Mouse (Mus musculus): Measurements from ENCODE around the gene Usp21.

Gene Usp21

GRCm38 (mm10) chr1:171265971-171266744 lies 21.6 kb downstream of the Usp21 start:
- DNase-seq (ENCODE audit: low spot score) = no peak

GRCm38 (mm10) chr1:171263666-171264461 lies 23.9 kb downstream of the Usp21 start:
- DNase-seq (ENCODE audit: low spot score) = no peak

GRCm38 (mm10) chr1:171263185-171263611 lies 24.6 kb downstream of the Usp21 start:
- no peak for DNase-seq (ENCODE audit: low spot score)

- DNase-seq (ENCODE audit: low spot score) = peak; percentile 58
Observed at GRCm38 (mm10) chr1:171262594-171263130, 25.1 kb downstream of the Usp21 start.

GRCm38 (mm10) chr1:171260316-171260715 lies 27.5 kb downstream of the Usp21 start:
- DNase-seq (ENCODE audit: low spot score) = no peak

GRCm38 (mm10) chr1:171258921-171259320 lies 28.9 kb downstream of the Usp21 start:
- no peak for DNase-seq (ENCODE audit: low spot score)

GRCm38 (mm10) chr1:171257781-171258180 lies 30.0 kb downstream of the Usp21 start:
- DNase-seq (ENCODE audit: low spot score) = no peak

- DNase-seq (ENCODE audit: low spot score) = peak; percentile 61
Observed at GRCm38 (mm10) chr1:171256937-171257548, 30.7 kb downstream of the Usp21 start.

GRCm38 (mm10) chr1:171256095-171256818 lies 31.5 kb downstream of the Usp21 start:
- DNase-seq (ENCODE audit: low spot score) = no peak

- DNase-seq (ENCODE audit: low spot score) = no peak
Observed at GRCm38 (mm10) chr1:171252415-171252814, 35.4 kb downstream of the Usp21 start.

GRCm38 (mm10) chr1:171251594-171252324 lies 36.0 kb downstream of the Usp21 start:
- peak; percentile 42 for DNase-seq (ENCODE audit: low spot score)

- no peak for DNase-seq (ENCODE audit: low spot score)
Observed at GRCm38 (mm10) chr1:171250680-171251593, 36.9 kb downstream of the Usp21 start, which contains the start of gene Ndufs2. Gene Ndufs2, minus strand, starts transcription at chr1:171251388.

- peak; percentile 61 for DNase-seq (ENCODE audit: low spot score)
Observed at GRCm38 (mm10) chr1:171249913-171250600, 37.7 kb downstream of the Usp21 start, which contains the start of gene Adamts4. Gene Adamts4, plus strand, starts transcription at chr1:171250421.

- DNase-seq (ENCODE audit: low spot score) = no peak
Observed at GRCm38 (mm10) chr1:171248386-171249226, 39.2 kb downstream of the Usp21 start.

- DNase-seq (ENCODE audit: low spot score) = no peak
Observed at GRCm38 (mm10) chr1:171247916-171248315, 39.9 kb downstream of the Usp21 start.

- DNase-seq (ENCODE audit: low spot score) = no peak
Observed at GRCm38 (mm10) chr1:171247453-171247841, 40.3 kb downstream of the Usp21 start.

GRCm38 (mm10) chr1:171246709-171247452 lies 40.9 kb downstream of the Usp21 start:
- DNase-seq (ENCODE audit: low spot score) = peak; percentile 98

Data from urinary bladder, postnatal 14 days (tissue).